Mouse (Mus musculus) liver, embryonic 14.5 days (tissue): ENCODE results near the gene Id4. TPM values are rescaled to one million over a fixed set of nuclear protein-coding genes. Genes with fewer than 3 reads are reported as not detected.

Experiments used
- ATAC-seq: fragments of 200-750 bp; cut with Nextera tagmentation; 2 replicates; pipeline ENCODE4 v1.8.0; 2017; ENCODE audit warnings: moderate number of reproducible peaks, mild to moderate bottlenecking, moderate library complexity; ENCODE audit not compliant: insufficient read depth
- DNase-seq, 3 experiments: peaks; one replicate each; pipeline ENCODE4 v3.0.0-alpha.2; 2012 to 2013; ENCODE audit warnings: low read depth in 3 of 3, low spot score in 3 of 3
- H3K27ac ChIP-seq: fragments of 300-500 bp; sonication (generic); 2 replicates; pipeline ENCODE4 v1.5.1; 2014; ENCODE audit warnings: moderate library complexity, mild to moderate bottlenecking, control low read depth, inconsistent platforms
- H3K27me3 ChIP-seq: fragments of 300-500 bp; sonication (generic); 2 replicates; pipeline ENCODE4 v1.6.1; 2014; ENCODE audit warnings: mild to moderate bottlenecking, low read length, moderate library complexity; ENCODE audit not compliant: control insufficient read depth, insufficient read depth
- H3K36me3 ChIP-seq: fragments of 300-500 bp; sonication (generic); replicated peaks from 2 replicates; pipeline ENCODE4 v1.6.1; 2014; ENCODE audit warnings: low read depth; ENCODE audit not compliant: control insufficient read depth, insufficient read depth
- H3K4me1 ChIP-seq, 2 experiments: fragments of 200-500 bp in 1 of 2; fragments of 300-500 bp in 1 of 2; sonication (generic) in 1 of 2; replicated peaks; 2 replicates each; pipeline ENCODE4 v1.6.1; 2012 to 2014; ENCODE audit warnings: antibody characterized with exemption in 1 of 2, inconsistent platforms in 1 of 2, low read length in 1 of 2; ENCODE audit not compliant: control insufficient read depth in 2 of 2, insufficient read depth in 2 of 2
- H3K4me2 ChIP-seq: fragments of 300-500 bp; sonication (generic); 2 replicates; pipeline ENCODE4 v1.6.1; 2014; ENCODE audit warnings: low read depth, mild to moderate bottlenecking, control low read depth, moderate library complexity
- H3K4me3 ChIP-seq, 2 experiments: fragments of 200-500 bp in 1 of 2; fragments of 300-500 bp in 1 of 2; sonication (generic) in 1 of 2; 2 replicates each; pipeline ENCODE4 v1.5.1; 2012 to 2014; ENCODE audit warnings: low read depth in 2 of 2, low read length in 2 of 2, mild to moderate bottlenecking in 2 of 2, control low read depth in 1 of 2, inconsistent platforms in 1 of 2, moderate library complexity in 1 of 2; ENCODE audit not compliant: insufficient read depth in 1 of 2
- H3K9ac ChIP-seq: fragments of 300-500 bp; sonication (generic); replicated peaks from 2 replicates; pipeline ENCODE4 v1.6.1; 2014; ENCODE audit warnings: mild to moderate bottlenecking, control low read depth, moderate library complexity
- H3K9me3 ChIP-seq: fragments of 300-500 bp; sonication (generic); 2 replicates; pipeline ENCODE4 v1.6.1; 2016; ENCODE audit warnings: low read length, mixed read lengths; ENCODE audit not compliant: control insufficient read depth
- CTCF ChIP-seq: IDR thresholded peaks from 2 replicates; pipeline ENCODE4 v1.5.1; 2016; ENCODE audit warnings: antibody characterized with exemption, low read depth, control low read depth
- EP300 ChIP-seq: IDR thresholded peaks from 2 replicates; pipeline ENCODE4 v1.6.1; 2016; ENCODE audit warnings: antibody characterized with exemption, low read depth
- WGBS: fragments of 180-500 bp; shearing (Covaris S2); extraction: QIAGEN DNeasy Blood & Tissue Kit; methylation state at CpG from one replicate; pipeline ENCODE4 v1.1.7; 2014; ENCODE audit not compliant: insufficient replicate concordance; 5-methylcytosine and 5-hydroxymethylcytosine counted together
- polyA plus RNA-seq, 2 experiments: library from polyadenylated mRNA; depleted of rRNA in 1 of 2; stranded (reverse) in 1 of 2; unstranded in 1 of 2; fragments of >200 nt; fragmentation: Nextera tagmentation in 1 of 2; extraction: Ambion mirVana in 1 of 2; gene quantifications; 2 replicates each; pipeline versions ENCODE4 v1.2.1 to v1.2.3; 2012 to 2014

Gene Id4
- polyA plus RNA-seq, 2 experiments, result 0.10 to 0.16 TPM

- no peak for ATAC-seq
- 32% methylated on average over 7 of the region's 7 CpGs for WGBS
- no peak overlapping the region for H3K4me2 ChIP-seq
These were observed 53.5 kb downstream of the Id4 start for GRCm38 (mm10) chr13:48314500-48314899.

More at GRCm38 (mm10) chr13:48314500-48314899, 53.5 kb downstream of the Id4 start:
- Histone ChIP-seq H3K9me3 (no peaks in the 10 kb centered on the region), H3K36me3 (no peaks in the 10 kb centered on the region), H3K4me3 (no peak overlapping the region), H3K4me1 (no peaks in the 10 kb centered on the region), H3K9ac (no peak overlapping the region), H3K27me3 (no peaks in the 10 kb centered on the region), H3K27ac (no peak overlapping the region)
- TF ChIP-seq CTCF, result no peak
- TF ChIP-seq EP300, result no peak
- DNase-seq, result no peak
